Mouse (Mus musculus): ENCODE data around the gene Olfr479.
"Not testable (repeated sequence)": the region's sequence is repeated elsewhere in the genome, so short reads cannot be mapped to it uniquely, and the experiment has no call there.

The Olfr479 gene

DNA sequence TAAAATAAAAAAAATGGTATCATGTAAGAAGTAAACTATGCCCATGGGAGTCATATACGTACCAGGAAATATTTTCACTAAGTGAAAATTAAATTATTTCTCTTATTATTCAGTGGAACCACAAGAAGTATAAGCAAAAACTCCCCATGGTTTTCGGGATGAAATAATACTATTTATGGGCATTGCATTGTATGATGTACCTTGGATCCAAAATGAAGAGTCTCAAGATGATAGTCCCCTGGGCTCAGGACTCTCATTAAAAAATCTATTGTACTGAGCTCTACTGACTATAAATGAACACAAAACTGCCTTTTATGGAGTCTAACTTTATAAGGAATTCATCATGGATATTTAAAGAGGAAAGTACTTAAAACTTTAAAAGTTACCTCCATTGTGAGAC lies at the start of gene Olfr479:
TSS of gene Olfr479 (plus strand) at position 301 of the 400 bp plus-strand sequence.
- no peak for DNase-seq

- not testable (repeated sequence) for DNase-seq
Measured at GRCm38 (mm10) chr7:108014256-108014655, 36.2 kb upstream of the Olfr479 start.

GRCm38 (mm10) chr7:108033889-108034288 lies 16.6 kb upstream of the Olfr479 start, which contains the start of gene Olfr478:
TSS of gene Olfr478 (minus strand) at chr7:108033989.
- no peak for DNase-seq

- no peak for DNase-seq
Measured at GRCm38 (mm10) chr7:108067246-108067645, 16.8 kb downstream of the Olfr479 start, which contains the start of gene Olfr480. TSS of gene Olfr480 (minus strand) at chr7:108067346.

GRCm38 (mm10) chr7:108079555-108079954 lies 29.1 kb downstream of the Olfr479 start, which contains the start of gene Olfr481:
TSS of gene Olfr481 (plus strand) at chr7:108079855.
- DNase-seq, result no peak

GRCm38 (mm10) chr7:108097486-108097885 lies 47.0 kb downstream of the Olfr479 start, which contains the start of gene Olfr482:
TSS of gene Olfr482 (minus strand) at chr7:108097586.
- DNase-seq, result no peak

- no peak for DNase-seq
Measured at GRCm38 (mm10) chr7:108100549-108100948, 50.1 kb downstream of the Olfr479 start, which contains the start of gene Olfr483. TSS of gene Olfr483 (plus strand) at chr7:108100849.
